Mouse (Mus musculus): ENCODE data around the gene Rnf144b.

- TF ChIP-seq CTCF (IDR thresholded peaks at IDR 0.05; ENCODE audit: low read depth) (no peak), EP300 (optimal IDR thresholded peaks at IDR 0.05) (no peak)
Measured at GRCm38 (mm10) chr13:47164732-47165131, 42.3 kb downstream of the Rnf144b start.

Measured in stomach, postnatal 0 days (tissue).